Mouse (Mus musculus) T-helper 17 cell (primary cell): ENCODE data around the gene Lkaaear1.

Experiments
- in situ Hi-C, 2 experiments: fragments of 300-600 bp; cut with MboI, MseI; formaldehyde crosslinking; loops; 1 replicate in 1 of 2; 2 replicates in 1 of 2; pipeline ENCODE4 v1.15.1; 2025; ENCODE audit warnings: high pct_unique_total_duplicates in 2 of 2

Lkaaear1 gene

GRCm38 (mm10) chr2:181657441-181657840 lies 40.8 kb downstream of the Lkaaear1 start:
- in situ Hi-C loops: no loop called here

- in situ Hi-C loops: no loop called here
These were observed 41.5 kb downstream of the Lkaaear1 start, which contains the start of gene Gm29797 for GRCm38 (mm10) chr2:181656734-181657133. Gene Gm29797, plus strand, starts transcription at chr2:181657034.

DNA sequence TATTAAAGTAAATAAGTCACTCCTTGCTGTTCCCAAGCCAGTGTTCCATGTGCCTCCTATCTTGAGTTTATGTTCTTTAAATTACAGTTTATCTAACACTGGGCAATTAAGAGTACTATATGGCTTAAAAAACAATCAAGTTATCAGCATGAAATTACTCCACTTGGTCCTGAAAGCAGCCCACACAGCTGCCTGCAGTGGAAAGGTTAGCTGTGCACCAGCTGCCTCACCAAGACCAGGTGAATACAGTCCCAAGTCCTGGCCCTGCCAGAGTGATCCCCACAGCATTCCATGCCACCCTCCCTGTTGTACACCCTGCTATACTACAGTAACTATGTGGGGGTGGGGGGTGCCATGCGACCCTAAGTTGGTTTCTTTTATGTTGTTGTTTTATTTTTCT lies 44.7 kb downstream of the Lkaaear1 start:
- in situ Hi-C loops: no loop called here

GRCm38 (mm10) chr2:181653065-181653464 lies 45.2 kb downstream of the Lkaaear1 start:
- in situ Hi-C loops: no loop called here

GRCm38 (mm10) chr2:181648926-181649325 lies 49.3 kb downstream of the Lkaaear1 start:
- in situ Hi-C loops: no loop called here
